In the genomic region with DNA sequence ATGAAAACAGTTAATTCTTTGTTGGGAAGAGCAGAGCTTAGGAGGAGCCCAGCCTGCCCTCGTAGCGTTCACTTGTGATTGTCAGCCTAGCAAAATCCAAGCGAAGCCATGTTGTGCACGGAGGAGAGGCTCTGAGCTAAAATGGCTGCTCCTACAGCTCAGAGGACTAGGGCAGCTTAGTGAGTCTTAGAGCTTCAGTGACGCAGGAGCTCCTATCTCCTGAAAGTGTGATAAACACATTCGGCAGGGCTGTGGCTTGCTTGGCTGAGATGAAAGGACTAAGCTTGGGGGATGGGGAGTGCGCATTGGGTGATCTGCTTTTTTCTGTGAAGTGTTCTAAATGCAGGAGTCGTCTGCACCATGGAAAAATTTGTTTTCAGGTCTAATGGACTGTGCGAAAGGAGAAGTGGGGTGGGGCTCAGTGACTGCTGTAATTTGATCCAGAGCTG, we compare ENCODE assay signal across 8 mouse cellular contexts.
DNase-seq lines count a peak whose midpoint lies in the region; ATAC-seq and TF ChIP-seq lines count a peak whose summit lies in the region.

No protein-coding gene starts in this region.

- H3K9ac ChIP-seq in forebrain, postnatal 0 days: peak overlapping the region; percentile 36
- H3K9ac ChIP-seq in intestine, embryonic 14.5 days (ENCODE audit: low read length): no peak overlapping the region

- peaks cover 3% of the 10 kb centered on the region; the same call in 1 of the 2 replicates for H3K4me1 ChIP-seq in cerebellum, adult 2 months (ENCODE audit: control insufficient read depth, insufficient read depth, low read length)
- H3K4me1 ChIP-seq in forebrain, postnatal 0 days (ENCODE audit: insufficient read depth): peaks cover 29% of the 10 kb centered on the region
- H3K4me1 ChIP-seq in intestine, embryonic 14.5 days (replicated peaks; ENCODE audit: control insufficient read depth, insufficient read depth, low read length): peaks cover 31% of the 10 kb centered on the region

- TF ChIP-seq POLR2A in cerebellum, adult 2 months (IDR thresholded peaks at IDR 0.05; ENCODE audit: borderline replicate concordance, insufficient read depth, low read length): no peak

- WGBS in cerebellum, adult 2 months: 42% methylated on average over 9 of the region's 9 CpGs
- 3% methylated on average over 9 of the region's 9 CpGs for WGBS in forebrain, postnatal 0 days
- WGBS in intestine, embryonic 14.5 days: 5% methylated on average over 9 of the region's 9 CpGs

- peak overlapping the region; percentile 32 for H3K4me3 ChIP-seq in cerebellum, adult 2 months (replicated peaks; ENCODE audit: insufficient read depth, low read depth, low read length)
- no peak overlapping the region for H3K4me3 ChIP-seq in forebrain, postnatal 0 days (ENCODE audit: low read depth, low read length)
- H3K4me3 ChIP-seq in intestine, embryonic 14.5 days (ENCODE audit: low read depth, low read length): no peak overlapping the region

- no peak for TF ChIP-seq CTCF in cerebellum, adult 2 months (IDR thresholded peaks at IDR 0.05; ENCODE audit: borderline replicate concordance, insufficient read depth, low read depth, low read length)
- TF ChIP-seq CTCF in forebrain, postnatal 0 days (IDR thresholded peaks at IDR 0.05; ENCODE audit: low read depth): no peak

- no peaks in the 10 kb centered on the region for H3K27me3 ChIP-seq in cerebellum, adult 2 months (ENCODE audit: control insufficient read depth, insufficient read depth, low read length)
- H3K27me3 ChIP-seq in forebrain, postnatal 0 days (ENCODE audit: insufficient read depth, low read length): no peaks in the 10 kb centered on the region
- H3K27me3 ChIP-seq in intestine, embryonic 14.5 days (replicated peaks; ENCODE audit: control insufficient read depth, insufficient read depth, low read length): no peaks in the 10 kb centered on the region

- intact Hi-C loops in left cerebral cortex, postnatal 4 days (cut with DNase I): no loop called here

- H3K36me3 ChIP-seq in forebrain, postnatal 0 days (ENCODE audit: insufficient read depth): peaks cover 34% of the 10 kb centered on the region
- peaks cover 35% of the 10 kb centered on the region for H3K36me3 ChIP-seq in intestine, embryonic 14.5 days (ENCODE audit: control insufficient read depth, insufficient read depth, low read length)

- peak; percentile 50 for DNase-seq in NIH3T3 (ENCODE audit: low read depth)
- DNase-seq in cerebellum, adult 2 months: peak; percentile 38 to 40
- DNase-seq in forebrain, postnatal 0 days: peak; percentile 80
- peak; percentile 72 for DNase-seq in intestine, embryonic 14.5 days (ENCODE audit: low spot score)
- DNase-seq in left cerebral cortex, postnatal 4 days: peak; percentile 40
- DNase-seq in mesoderm, embryonic 11.5 days (ENCODE audit: low read depth, low spot score): peak; percentile 58
- peak; percentile 38 for DNase-seq in right cerebral cortex, postnatal 25 days

- peak overlapping the region; percentile 70 for H3K27ac ChIP-seq in cerebellum, adult 2 months (ENCODE audit: insufficient read depth, low read length)
- peak overlapping the region; percentile 89 for H3K27ac ChIP-seq in forebrain, postnatal 0 days (ENCODE audit: low read depth, low read length)
- peak overlapping the region; percentile 74 for H3K27ac ChIP-seq in intestine, embryonic 14.5 days (ENCODE audit: low read depth)

- H3K9me3 ChIP-seq in forebrain, postnatal 0 days (ENCODE audit: low read length): no peaks in the 10 kb centered on the region
- no peaks in the 10 kb centered on the region for H3K9me3 ChIP-seq in intestine, embryonic 14.5 days (ENCODE audit: control insufficient read depth, low read length)

- peak overlapping the region; percentile 37 for H3K4me2 ChIP-seq in forebrain, postnatal 0 days (ENCODE audit: low read depth)
- H3K4me2 ChIP-seq in intestine, embryonic 14.5 days (ENCODE audit: low read length): peak overlapping the region; percentile 40

- peak; percentile 92 for ATAC-seq in forebrain, postnatal 0 days
- peak; percentile 80 for ATAC-seq in intestine, embryonic 14.5 days (replicated peaks; ENCODE audit: low FRiP score, low TSS enrichment, low read depth)
- ATAC-seq in activated CD4-positive, CD25-positive, alpha-beta regulatory T cell, adult 4 months: no peak
